Mouse (Mus musculus): ENCODE data around the gene Tmigd3. TPM values are rescaled to one million over a fixed set of nuclear protein-coding genes. Genes with fewer than 3 reads are reported as not detected.

Tmigd3 gene
- polyA plus RNA-seq, 1 experiment from 2014 or later: not detected

DNA sequence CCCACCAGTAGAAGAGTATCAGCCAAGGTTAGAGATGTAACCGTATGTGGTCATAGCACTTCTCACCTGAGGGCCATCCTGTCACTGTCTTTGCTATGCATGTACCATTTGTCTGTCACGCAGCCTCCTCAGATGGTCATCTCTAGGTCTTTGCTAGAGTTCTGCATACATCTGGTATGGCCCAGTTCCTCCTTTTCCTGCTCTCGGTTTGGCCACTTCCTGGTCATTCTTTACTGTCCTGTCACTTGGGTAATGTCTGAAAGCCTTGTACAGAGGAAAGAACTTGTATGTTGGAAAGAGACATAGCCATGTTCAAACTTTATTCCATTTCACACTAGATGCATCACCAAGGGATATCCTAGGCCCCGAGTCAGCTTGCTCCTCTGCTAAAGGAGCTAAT is 30.9 kb upstream of the Tmigd3 start:
- no peak overlapping the region for H3K4me3 ChIP-seq (replicated peaks; ENCODE audit: low read length)
- no peak overlapping the region for H3K9ac ChIP-seq (replicated peaks; ENCODE audit: low read depth, low read length)
- 95% methylated on average over 4 of the region's 4 CpGs for WGBS
- H3K36me3 ChIP-seq (ENCODE audit: control insufficient read depth, insufficient read depth): no peaks in the 10 kb centered on the region
- ATAC-seq: no peak
- no peak overlapping the region for H3K4me2 ChIP-seq (ENCODE audit: low read length)
- H3K27ac ChIP-seq (ENCODE audit: low read length): no peak overlapping the region
- no peaks in the 10 kb centered on the region for H3K4me1 ChIP-seq (replicated peaks; ENCODE audit: control insufficient read depth, insufficient read depth, low read length)
- no peaks in the 10 kb centered on the region for H3K9me3 ChIP-seq (ENCODE audit: control insufficient read depth, low read length)
- H3K27me3 ChIP-seq (replicated peaks; ENCODE audit: control insufficient read depth, insufficient read depth, low read length): no peaks in the 10 kb centered on the region

DNA sequence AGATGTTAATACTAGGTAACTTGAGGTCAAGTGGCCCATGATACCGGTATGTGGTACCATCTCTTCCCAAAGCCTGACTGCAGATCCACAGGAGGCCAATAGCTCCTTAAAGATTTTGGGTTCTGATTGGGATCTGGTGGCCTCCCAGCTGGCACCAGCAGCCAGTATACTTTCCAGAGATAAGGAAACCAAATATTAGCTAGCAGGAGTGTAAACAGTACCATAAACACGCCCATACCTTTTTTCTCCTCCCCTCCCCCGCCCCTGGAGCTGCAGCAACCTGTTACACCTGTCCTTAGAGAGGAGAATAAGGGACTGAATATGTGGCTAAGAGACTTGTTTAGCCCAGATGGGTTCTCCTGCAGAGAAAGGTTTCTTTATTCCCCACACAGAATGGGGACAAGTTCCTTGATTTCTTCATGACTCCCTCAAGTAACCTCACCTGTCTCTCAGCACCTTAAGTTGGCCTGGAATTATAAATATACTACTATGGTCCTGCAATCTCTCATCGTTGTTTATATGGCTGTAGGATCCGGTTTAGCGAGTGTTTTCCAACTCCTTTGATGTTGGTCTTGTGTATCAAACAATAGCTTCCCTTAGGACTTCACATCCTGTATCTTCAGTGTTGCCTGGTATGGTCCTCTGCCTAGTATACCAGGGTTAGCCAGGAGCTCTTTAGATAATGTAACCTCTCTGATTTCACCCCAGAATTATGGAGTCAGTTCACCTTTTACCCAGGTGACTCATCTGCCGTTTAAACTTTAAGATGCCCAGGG is 24.2 kb upstream of the Tmigd3 start:
- no peak for ATAC-seq
- 83% methylated on average over 7 of the region's 7 CpGs for WGBS

DNA sequence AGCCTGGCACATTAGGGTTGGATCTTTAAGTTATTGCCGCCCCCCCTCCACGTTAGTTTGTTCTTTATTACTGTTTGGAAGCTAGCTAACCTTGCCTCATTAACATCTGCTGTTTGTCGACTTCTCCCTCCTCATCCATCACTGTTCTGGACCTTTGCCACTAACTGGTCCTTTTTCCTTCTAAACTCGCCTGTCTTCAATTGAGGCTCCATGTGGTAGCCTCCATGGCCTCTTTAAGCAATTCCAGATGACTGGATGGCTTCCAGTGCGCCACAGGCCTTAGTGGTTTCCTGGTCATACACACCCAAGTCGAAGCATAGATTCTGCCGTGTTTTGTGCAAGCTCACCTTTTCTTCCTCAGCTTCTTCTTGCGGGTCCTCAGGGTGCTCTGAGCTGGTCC is 16.9 kb upstream of the Tmigd3 start:
- H3K4me1 ChIP-seq (replicated peaks; ENCODE audit: control insufficient read depth, insufficient read depth, low read length): no peaks in the 10 kb centered on the region
- no peak overlapping the region for H3K4me2 ChIP-seq (ENCODE audit: low read length)
- H3K36me3 ChIP-seq (ENCODE audit: control insufficient read depth, insufficient read depth): no peaks in the 10 kb centered on the region
- H3K27ac ChIP-seq (ENCODE audit: low read length): no peak overlapping the region
- no peaks in the 10 kb centered on the region for H3K9me3 ChIP-seq (ENCODE audit: control insufficient read depth, low read length)
- 78% methylated on average over 8 of the region's 8 CpGs for WGBS
- H3K27me3 ChIP-seq (replicated peaks; ENCODE audit: control insufficient read depth, insufficient read depth, low read length): no peaks in the 10 kb centered on the region
- H3K4me3 ChIP-seq (replicated peaks; ENCODE audit: low read length): no peak overlapping the region
- no peak for ATAC-seq
- no peak overlapping the region for H3K9ac ChIP-seq (replicated peaks; ENCODE audit: low read depth, low read length)

More for the DNA sequence above, 24.2 kb upstream of the Tmigd3 start:
- Histone ChIP-seq H3K27ac (ENCODE audit: low read length) (no peak overlapping the region), H3K4me1 (replicated peaks; ENCODE audit: control insufficient read depth, insufficient read depth, low read length) (no peaks in the 10 kb centered on the region), H3K4me3 (replicated peaks; ENCODE audit: low read length) (no peak overlapping the region), H3K9me3 (ENCODE audit: control insufficient read depth, low read length) (no peaks in the 10 kb centered on the region), H3K4me2 (ENCODE audit: low read length) (no peak overlapping the region), H3K9ac (replicated peaks; ENCODE audit: low read depth, low read length) (no peak overlapping the region), H3K27me3 (replicated peaks; ENCODE audit: control insufficient read depth, insufficient read depth, low read length) (no peaks in the 10 kb centered on the region), H3K36me3 (ENCODE audit: control insufficient read depth, insufficient read depth) (no peaks in the 10 kb centered on the region)

DNA sequence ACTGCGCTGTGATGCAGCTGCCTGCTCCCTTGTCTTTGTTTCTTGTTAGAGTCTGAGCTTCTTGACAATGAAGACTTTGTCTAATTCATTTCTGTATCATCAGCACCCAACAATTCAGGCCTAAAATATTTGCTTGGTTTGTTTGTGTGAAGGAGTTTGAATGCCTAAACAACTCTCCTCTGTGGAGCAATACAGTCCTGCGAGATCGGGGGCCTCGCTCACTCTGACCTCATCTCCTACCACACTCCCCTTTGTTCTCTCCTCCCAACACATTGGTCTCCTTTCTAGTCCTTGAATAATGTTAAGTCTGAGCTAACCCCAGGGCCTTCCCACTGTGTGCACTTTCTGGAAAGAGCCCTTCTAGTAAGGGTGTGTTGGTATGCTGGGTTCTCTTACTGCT is 15.9 kb upstream of the Tmigd3 start:
- H3K9ac ChIP-seq (replicated peaks; ENCODE audit: low read depth, low read length): no peak overlapping the region
- no peak overlapping the region for H3K4me3 ChIP-seq (replicated peaks; ENCODE audit: low read length)
- no peaks in the 10 kb centered on the region for H3K9me3 ChIP-seq (ENCODE audit: control insufficient read depth, low read length)
- H3K27ac ChIP-seq (ENCODE audit: low read length): no peak overlapping the region
- no peaks in the 10 kb centered on the region for H3K4me1 ChIP-seq (replicated peaks; ENCODE audit: control insufficient read depth, insufficient read depth, low read length)
- no peak for ATAC-seq
- no peaks in the 10 kb centered on the region for H3K27me3 ChIP-seq (replicated peaks; ENCODE audit: control insufficient read depth, insufficient read depth, low read length)
- H3K4me2 ChIP-seq (ENCODE audit: low read length): no peak overlapping the region
- no peaks in the 10 kb centered on the region for H3K36me3 ChIP-seq (ENCODE audit: control insufficient read depth, insufficient read depth)
- WGBS: 42% methylated on average over 4 of the region's 4 CpGs

DNA sequence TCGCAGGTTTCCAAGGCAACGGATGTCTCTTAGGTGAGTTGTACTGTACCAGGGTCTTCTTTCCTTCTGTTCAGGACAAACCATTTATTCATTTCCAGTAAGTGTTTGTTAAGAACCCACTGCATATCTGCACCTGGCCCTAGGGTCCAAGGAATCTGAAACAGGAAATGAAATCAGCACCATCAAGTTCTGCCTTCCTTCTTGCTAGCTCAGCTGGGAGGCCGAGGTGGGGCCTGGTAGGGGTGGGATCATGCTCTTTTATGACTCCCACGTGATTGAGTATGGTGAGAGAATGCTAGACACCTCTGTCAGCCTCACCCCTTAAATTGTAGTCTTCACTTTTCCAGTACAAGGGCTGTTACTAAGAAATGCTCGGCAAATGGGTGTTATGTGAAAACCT is 13.2 kb upstream of the Tmigd3 start:
- Histone ChIP-seq H3K9ac (replicated peaks; ENCODE audit: low read depth, low read length) (no peak overlapping the region), H3K9me3 (ENCODE audit: control insufficient read depth, low read length) (no peaks in the 10 kb centered on the region), H3K4me2 (ENCODE audit: low read length) (no peak overlapping the region), H3K4me3 (replicated peaks; ENCODE audit: low read length) (no peak overlapping the region), H3K4me1 (replicated peaks; ENCODE audit: control insufficient read depth, insufficient read depth, low read length) (no peaks in the 10 kb centered on the region), H3K27ac (ENCODE audit: low read length) (no peak overlapping the region), H3K36me3 (ENCODE audit: control insufficient read depth, insufficient read depth) (no peaks in the 10 kb centered on the region), H3K27me3 (replicated peaks; ENCODE audit: control insufficient read depth, insufficient read depth, low read length) (no peaks in the 10 kb centered on the region)
- no peak for ATAC-seq
- 75% methylated on average over 5 of the region's 5 CpGs for WGBS

DNA sequence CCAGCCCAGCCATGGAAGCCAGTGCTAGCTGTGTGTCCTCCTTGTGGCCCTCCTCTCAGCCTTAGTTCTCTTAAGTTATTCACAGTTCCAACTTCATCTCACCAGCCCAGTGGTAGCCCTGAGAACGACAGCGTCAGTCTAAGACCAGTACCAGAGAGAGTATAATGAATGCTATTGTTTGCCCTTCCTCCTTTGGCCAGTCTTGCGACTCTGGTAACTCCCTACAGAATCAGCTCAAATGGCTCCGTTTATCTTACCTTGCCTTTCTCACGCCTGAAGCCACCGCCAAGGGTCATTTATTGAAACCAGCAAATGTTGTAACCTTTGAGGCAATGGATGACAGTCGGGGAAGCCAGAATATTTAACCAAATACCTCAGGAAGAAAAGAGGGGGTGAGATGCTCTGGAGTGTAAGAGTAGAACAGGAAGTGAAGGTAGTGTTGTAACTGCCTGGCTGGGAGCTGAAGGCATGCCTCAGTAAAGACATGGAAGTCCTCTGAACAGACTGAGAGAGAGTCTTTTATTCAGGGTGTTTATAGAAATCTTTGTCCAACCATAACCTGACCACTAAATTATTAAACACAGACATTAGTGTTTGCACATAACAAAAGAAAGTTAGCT is 8.8 kb upstream of the Tmigd3 start:
- no peaks in the 10 kb centered on the region for H3K9me3 ChIP-seq (ENCODE audit: control insufficient read depth, low read length)
- no peak overlapping the region for H3K4me2 ChIP-seq (ENCODE audit: low read length)
- WGBS: 38% methylated on average over 7 of the region's 7 CpGs
- no peak overlapping the region for H3K4me3 ChIP-seq (replicated peaks; ENCODE audit: low read length)
- no peak overlapping the region for H3K9ac ChIP-seq (replicated peaks; ENCODE audit: low read depth, low read length)
- H3K36me3 ChIP-seq (ENCODE audit: control insufficient read depth, insufficient read depth): no peaks in the 10 kb centered on the region
- H3K27ac ChIP-seq (ENCODE audit: low read length): no peak overlapping the region
- H3K27me3 ChIP-seq (replicated peaks; ENCODE audit: control insufficient read depth, insufficient read depth, low read length): no peaks in the 10 kb centered on the region
- no peak for ATAC-seq
- no peaks in the 10 kb centered on the region for H3K4me1 ChIP-seq (replicated peaks; ENCODE audit: control insufficient read depth, insufficient read depth, low read length)

DNA sequence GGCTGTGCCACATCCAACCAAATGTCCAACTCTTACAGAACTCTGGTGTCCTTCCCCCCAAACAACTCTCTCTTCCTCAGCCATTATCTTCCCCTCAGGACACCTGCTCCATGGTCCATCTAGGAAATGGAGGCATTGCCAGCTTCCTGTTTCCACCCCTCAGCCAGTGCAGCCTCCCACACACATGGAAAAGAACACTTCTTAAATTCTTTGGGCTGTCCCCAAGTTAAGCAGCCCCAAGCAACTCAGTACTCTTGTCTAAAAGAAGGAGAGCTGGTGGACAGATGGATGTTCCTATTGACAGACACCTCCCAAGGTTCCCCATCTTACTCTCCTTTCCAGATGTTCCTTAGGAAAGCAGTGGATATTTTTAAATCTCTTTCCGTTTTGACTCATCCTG is 6.6 kb upstream of the Tmigd3 start:
- whole genome bisulfite sequencing: 80% methylated on average over 1 of the region's 1 CpGs
- no peak overlapping the region for H3K4me2 ChIP-seq (ENCODE audit: low read length)
- H3K27ac ChIP-seq (ENCODE audit: low read length): no peak overlapping the region
- H3K27me3 ChIP-seq (replicated peaks; ENCODE audit: control insufficient read depth, insufficient read depth, low read length): no peaks in the 10 kb centered on the region
- H3K4me3 ChIP-seq (replicated peaks; ENCODE audit: low read length): no peak overlapping the region
- H3K9ac ChIP-seq (replicated peaks; ENCODE audit: low read depth, low read length): no peak overlapping the region
- no peaks in the 10 kb centered on the region for H3K9me3 ChIP-seq (ENCODE audit: control insufficient read depth, low read length)
- no peaks in the 10 kb centered on the region for H3K36me3 ChIP-seq (ENCODE audit: control insufficient read depth, insufficient read depth)
- H3K4me1 ChIP-seq (replicated peaks; ENCODE audit: control insufficient read depth, insufficient read depth, low read length): no peaks in the 10 kb centered on the region
- no peak for ATAC-seq

DNA sequence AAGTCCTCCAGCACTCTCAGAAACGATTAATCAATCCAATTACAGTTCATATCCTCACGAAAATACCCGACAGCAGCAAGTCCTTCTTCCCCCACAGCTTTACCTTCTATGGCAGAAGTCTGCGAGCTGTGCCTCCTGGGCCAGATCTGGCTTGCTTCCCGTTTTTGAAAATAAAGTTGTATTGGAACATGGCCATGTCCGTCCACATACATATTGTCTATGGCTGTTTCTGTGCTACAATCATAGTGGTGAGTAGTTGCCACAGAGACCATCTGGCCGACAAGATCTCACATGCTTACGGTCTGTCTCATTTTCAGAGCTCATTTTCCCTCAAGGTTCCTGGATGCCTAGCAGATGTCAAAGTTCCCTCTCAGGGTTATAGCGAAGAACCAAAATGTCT is 5.6 kb upstream of the Tmigd3 start:
- Histone ChIP-seq H3K4me2 (ENCODE audit: low read length) (no peak overlapping the region), H3K4me1 (replicated peaks; ENCODE audit: control insufficient read depth, insufficient read depth, low read length) (no peaks in the 10 kb centered on the region), H3K27ac (ENCODE audit: low read length) (no peak overlapping the region), H3K9ac (replicated peaks; ENCODE audit: low read depth, low read length) (no peak overlapping the region), H3K4me3 (replicated peaks; ENCODE audit: low read length) (no peak overlapping the region), H3K9me3 (ENCODE audit: control insufficient read depth, low read length) (no peaks in the 10 kb centered on the region), H3K27me3 (replicated peaks; ENCODE audit: control insufficient read depth, insufficient read depth, low read length) (no peaks in the 10 kb centered on the region), H3K36me3 (ENCODE audit: control insufficient read depth, insufficient read depth) (no peaks in the 10 kb centered on the region)
- ATAC-seq: no peak
- 73% methylated on average over 9 of the region's 9 CpGs for WGBS

DNA sequence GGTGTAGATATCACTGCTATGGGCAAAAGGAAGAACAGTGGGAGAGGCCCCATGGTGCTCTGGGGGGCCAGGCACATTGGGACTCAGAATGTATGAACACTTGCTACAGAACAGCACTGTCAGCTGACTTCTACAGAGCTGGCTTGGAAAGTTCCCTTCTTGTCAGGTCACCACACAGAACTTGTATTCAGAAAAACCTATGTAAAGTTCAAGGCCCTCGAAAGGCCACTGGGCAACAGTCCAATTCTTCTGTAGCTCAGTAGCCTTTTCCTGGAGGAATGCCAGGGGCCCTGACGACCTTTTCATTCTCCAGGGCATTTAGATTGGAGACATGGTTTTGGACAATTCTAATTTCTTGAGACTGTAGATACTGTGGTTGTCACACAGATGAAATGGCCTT is 2.6 kb upstream of the Tmigd3 start:
- no peak for ATAC-seq
- Histone ChIP-seq H3K27ac (ENCODE audit: low read length) (no peak overlapping the region), H3K4me3 (replicated peaks; ENCODE audit: low read length) (no peak overlapping the region), H3K4me2 (ENCODE audit: low read length) (no peak overlapping the region), H3K9me3 (ENCODE audit: control insufficient read depth, low read length) (no peaks in the 10 kb centered on the region), H3K9ac (replicated peaks; ENCODE audit: low read depth, low read length) (no peak overlapping the region), H3K4me1 (replicated peaks; ENCODE audit: control insufficient read depth, insufficient read depth, low read length) (peaks cover 9% of the 10 kb centered on the region), H3K36me3 (ENCODE audit: control insufficient read depth, insufficient read depth) (no peaks in the 10 kb centered on the region), H3K27me3 (replicated peaks; ENCODE audit: control insufficient read depth, insufficient read depth, low read length) (no peaks in the 10 kb centered on the region)
- WGBS: 20% methylated on average over 2 of the region's 2 CpGs

All from forebrain, embryonic 16.5 days (tissue).